Mouse (Mus musculus) heart, embryonic 16.5 days (tissue): ENCODE measurements around the gene Sgsm2. TPM values are rescaled to one million over a fixed set of nuclear protein-coding genes. Genes with fewer than 3 reads are reported as not detected.
A peak's percentile ranks its signal among the peaks of the same experiment; 100 is the strongest.

Experiments used
- ATAC-seq: fragments of 200-750 bp; cut with Nextera tagmentation; replicated peaks from 2 replicates; pipeline ENCODE4 v1.8.0; 2017; ENCODE audit warnings: moderate number of reproducible peaks; ENCODE audit not compliant: insufficient read depth, low FRiP score; ENCODE audit errors: extremely low read depth
- H3K27ac ChIP-seq: fragments of 300-500 bp; sonication (generic); 2 replicates; pipeline ENCODE4 v1.5.1; 2014; ENCODE audit warnings: mild to moderate bottlenecking, low read length, control low read depth, moderate library complexity
- H3K27me3 ChIP-seq: fragments of 300-500 bp; sonication (generic); 2 replicates; pipeline ENCODE4 v1.6.1; 2014; ENCODE audit warnings: low read length, mixed read lengths; ENCODE audit not compliant: control insufficient read depth, insufficient read depth
- H3K36me3 ChIP-seq: fragments of 300-500 bp; sonication (generic); 2 replicates; pipeline ENCODE4 v1.6.1; 2014; ENCODE audit not compliant: control insufficient read depth, insufficient read depth
- H3K4me1 ChIP-seq: fragments of 300-500 bp; sonication (generic); 2 replicates; pipeline ENCODE4 v1.6.1; 2014; ENCODE audit warnings: low read length, mixed read lengths; ENCODE audit not compliant: control insufficient read depth, insufficient read depth
- H3K4me2 ChIP-seq: fragments of 300-500 bp; sonication (generic); 2 replicates; pipeline ENCODE4 v1.6.1; 2014; ENCODE audit warnings: low read depth, mild to moderate bottlenecking, control low read depth, low read length
- H3K4me3 ChIP-seq: fragments of 300-500 bp; sonication (generic); 2 replicates; pipeline ENCODE4 v1.5.1; 2014; ENCODE audit warnings: mild to moderate bottlenecking, control low read depth, low read length
- H3K9ac ChIP-seq: fragments of 300-500 bp; sonication (generic); 2 replicates; pipeline ENCODE4 v1.6.1; 2014; ENCODE audit warnings: low read length, control low read depth
- H3K9me3 ChIP-seq: fragments of 300-500 bp; sonication (generic); replicated peaks from 2 replicates; pipeline ENCODE4 v1.6.1; 2016; ENCODE audit warnings: low read length; ENCODE audit not compliant: control insufficient read depth
- WGBS: fragments of 180-500 bp; shearing (Covaris S2); extraction: QIAGEN DNeasy Blood & Tissue Kit; methylation state at CpG from one replicate; pipeline ENCODE4 v1.1.7; 2014; 5-methylcytosine and 5-hydroxymethylcytosine counted together
- polyA plus RNA-seq: library from polyadenylated mRNA; unstranded; fragments of >200 nt; fragmentation: Nextera tagmentation; extraction: Ambion mirVana; gene quantifications from 2 replicates; pipeline ENCODE4 v1.2.1, GENCODE M21; 2015

The Sgsm2 gene
- polyA plus RNA-seq, 1 experiment from 2014 or later: 4.7 TPM

- Histone ChIP-seq H3K4me2 (no peak overlapping the region), H3K27ac (no peak overlapping the region), H3K36me3 (peaks cover 11% of the 10 kb centered on the region), H3K9me3 (no peaks in the 10 kb centered on the region), H3K4me3 (no peak overlapping the region), H3K4me1 (peaks cover 10% of the 10 kb centered on the region), H3K27me3 (no peaks in the 10 kb centered on the region), H3K9ac (no peak overlapping the region)
- ATAC-seq: no peak
- WGBS: 74% methylated on average over 6 of the region's 6 CpGs
These were observed 22.4 kb upstream of the Sgsm2 start for GRCm38 (mm10) chr11:74919249-74919648.

- peaks cover 10% of the 10 kb centered on the region for H3K4me1 ChIP-seq
- no peak overlapping the region for H3K9ac ChIP-seq
- H3K4me3 ChIP-seq: no peak overlapping the region
- H3K36me3 ChIP-seq: peaks cover 30% of the 10 kb centered on the region
- 81% methylated on average over 3 of the region's 3 CpGs for WGBS
- no peaks in the 10 kb centered on the region for H3K9me3 ChIP-seq
- H3K27me3 ChIP-seq: no peaks in the 10 kb centered on the region
- no peak overlapping the region for H3K27ac ChIP-seq
- no peak overlapping the region for H3K4me2 ChIP-seq
- no peak for ATAC-seq
These were observed 15.6 kb upstream of the Sgsm2 start for GRCm38 (mm10) chr11:74912492-74912891.

- WGBS: 90% methylated on average over 4 of the region's 4 CpGs
- Histone ChIP-seq H3K4me3 (no peak overlapping the region), H3K4me2 (no peak overlapping the region), H3K9ac (no peak overlapping the region), H3K27me3 (no peaks in the 10 kb centered on the region), H3K9me3 (no peaks in the 10 kb centered on the region), H3K36me3 (peaks cover 54% of the 10 kb centered on the region), H3K27ac (no peak overlapping the region), H3K4me1 (no peaks in the 10 kb centered on the region)
- no peak for ATAC-seq
These were observed 13.1 kb upstream of the Sgsm2 start for GRCm38 (mm10) chr11:74909978-74910377.

- Histone ChIP-seq H3K9me3 (no peaks in the 10 kb centered on the region), H3K4me2 (no peak overlapping the region), H3K36me3 (peaks cover 65% of the 10 kb centered on the region), H3K4me3 (no peak overlapping the region), H3K27ac (no peak overlapping the region), H3K27me3 (no peaks in the 10 kb centered on the region), H3K4me1 (no peaks in the 10 kb centered on the region), H3K9ac (no peak overlapping the region)
- 80% methylated on average over 12 of the region's 12 CpGs for WGBS
- ATAC-seq: no peak
These were observed 11.9 kb upstream of the Sgsm2 start for GRCm38 (mm10) chr11:74908618-74909399.

- Histone ChIP-seq H3K9ac (no peak overlapping the region), H3K27me3 (no peaks in the 10 kb centered on the region), H3K9me3 (no peaks in the 10 kb centered on the region), H3K4me3 (no peak overlapping the region), H3K4me1 (no peaks in the 10 kb centered on the region), H3K27ac (no peak overlapping the region), H3K36me3 (peaks cover 74% of the 10 kb centered on the region), H3K4me2 (no peak overlapping the region)
- WGBS: 93% methylated on average over 6 of the region's 6 CpGs
- no peak for ATAC-seq
These were observed 11.0 kb upstream of the Sgsm2 start for GRCm38 (mm10) chr11:74907850-74908249.

- Histone ChIP-seq H3K36me3 (peaks cover 72% of the 10 kb centered on the region), H3K4me1 (peaks cover 6% of the 10 kb centered on the region), H3K9me3 (no peaks in the 10 kb centered on the region), H3K27ac (no peak overlapping the region), H3K9ac (no peak overlapping the region), H3K4me2 (no peak overlapping the region), H3K4me3 (no peak overlapping the region), H3K27me3 (no peaks in the 10 kb centered on the region)
- no peak for ATAC-seq
- 87% methylated on average over 5 of the region's 5 CpGs for WGBS
These were observed 5.6 kb upstream of the Sgsm2 start for GRCm38 (mm10) chr11:74902416-74902815.

- H3K27me3 ChIP-seq: no peaks in the 10 kb centered on the region
- no peak overlapping the region for H3K9ac ChIP-seq
- no peaks in the 10 kb centered on the region for H3K9me3 ChIP-seq
- H3K36me3 ChIP-seq: peaks cover 64% of the 10 kb centered on the region
- H3K4me1 ChIP-seq: peaks cover 6% of the 10 kb centered on the region
- H3K27ac ChIP-seq: no peak overlapping the region
- ATAC-seq: no peak
- 86% methylated on average over 6 of the region's 6 CpGs for WGBS
- no peak overlapping the region for H3K4me3 ChIP-seq
- no peak overlapping the region for H3K4me2 ChIP-seq
These were observed 4.7 kb upstream of the Sgsm2 start for GRCm38 (mm10) chr11:74901555-74901954.

- H3K27ac ChIP-seq: peak overlapping the region; percentile 88
- 1% methylated on average over 7 of the region's 7 CpGs for WGBS
These were observed 1.6 kb upstream of the Sgsm2 start for GRCm38 (mm10) chr11:74898517-74898827.

GRCm38 (mm10) chr11:74897678-74898516 is 1.0 kb upstream of the Sgsm2 start, which contains the start of gene Tsr1:
Gene Tsr1, plus strand, starts transcription at chr11:74898071.
- peak within 1 kb of the TSS; percentile 93 for H3K4me3 ChIP-seq
- peak within 1 kb of the TSS; percentile 98 for H3K4me2 ChIP-seq

More at GRCm38 (mm10) chr11:74898517-74898827, 1.6 kb upstream of the Sgsm2 start:
- Histone ChIP-seq H3K4me2 (peak overlapping the region; percentile 98), H3K9me3 (no peaks in the 10 kb centered on the region), H3K27me3 (no peaks in the 10 kb centered on the region), H3K36me3 (peaks cover 34% of the 10 kb centered on the region), H3K9ac (peak overlapping the region; percentile 85), H3K4me3 (peak overlapping the region; percentile 93), H3K4me1 (peaks cover 8% of the 10 kb centered on the region)
- no peak for ATAC-seq

More at GRCm38 (mm10) chr11:74897678-74898516, 1.0 kb upstream of the Sgsm2 start, which contains the start of gene Tsr1:
- peak; percentile 83 for ATAC-seq
- under 1% methylated on average over 54 of the region's 54 CpGs for WGBS
- H3K9me3 ChIP-seq: no peaks in the 10 kb centered on the region
- H3K27me3 ChIP-seq: no peaks in the 10 kb centered on the region
- peaks cover 28% of the 10 kb centered on the region for H3K36me3 ChIP-seq
- H3K4me1 ChIP-seq: peaks cover 8% of the 10 kb centered on the region
- peak within 1 kb of the TSS; percentile 85 for H3K9ac ChIP-seq
- H3K27ac ChIP-seq: peak within 1 kb of the TSS; percentile 88
